Mouse (Mus musculus): ENCODE results near the gene Ctbp1.

DNA sequence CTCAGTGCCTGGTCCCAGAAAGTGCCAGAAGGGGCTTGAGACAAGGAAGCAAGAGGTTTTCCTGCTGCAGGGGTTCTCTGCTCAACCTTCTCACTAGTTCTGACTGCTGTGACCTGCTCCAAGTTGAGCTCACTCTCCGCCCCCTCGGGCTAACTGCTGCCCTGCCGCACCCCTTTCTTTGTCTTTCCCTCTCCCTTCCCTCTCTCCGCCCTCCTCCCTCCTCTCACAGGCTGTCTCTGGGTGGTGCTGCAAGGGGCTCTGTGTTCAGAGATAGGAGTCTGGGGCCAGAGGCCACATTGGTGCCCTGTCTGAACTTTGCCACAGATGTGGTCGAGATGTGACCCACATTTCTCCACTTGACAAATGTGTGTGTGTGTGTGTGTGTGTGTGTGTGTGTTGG is 56.7 kb downstream of the Ctbp1 start, which contains the start of gene Spon2:
- TF ChIP-seq GATA1 (IDR thresholded peaks at IDR 0.05; ENCODE audit: borderline replicate concordance, low read length) (no peak), FLI1 (IDR thresholded peaks at IDR 0.05; ENCODE audit: low read length) (no peak)

All from megakaryocyte, embryonic 14.5 days (primary cell).